Mouse (Mus musculus) forebrain, embryonic 13.5 days (tissue): ENCODE results near the gene Ndufaf8. TPM values are rescaled to one million over a fixed set of nuclear protein-coding genes. Genes with fewer than 3 reads are reported as not detected.
A peak's percentile ranks its signal among the peaks of the same experiment; 100 is the strongest.

Experiments used
- ATAC-seq: fragments of 200-750 bp; cut with Nextera tagmentation; 2 replicates; pipeline ENCODE4 v1.8.0; 2017
- H3K27ac ChIP-seq: fragments of 300-500 bp; sonication (generic); 2 replicates; pipeline ENCODE4 v1.5.1; 2015; ENCODE audit warnings: inconsistent platforms, mild to moderate bottlenecking, moderate library complexity
- H3K27me3 ChIP-seq: fragments of 300-500 bp; sonication (generic); 2 replicates; pipeline ENCODE4 v1.6.1; 2015; ENCODE audit warnings: mild to moderate bottlenecking, inconsistent platforms
- H3K36me3 ChIP-seq: fragments of 300-500 bp; sonication (generic); 2 replicates; pipeline ENCODE4 v1.6.1; 2015; ENCODE audit warnings: mild to moderate bottlenecking, inconsistent platforms; ENCODE audit not compliant: poor library complexity, severe bottlenecking
- H3K4me1 ChIP-seq: fragments of 300-500 bp; sonication (generic); 2 replicates; pipeline ENCODE4 v1.6.1; 2015; ENCODE audit warnings: inconsistent platforms
- H3K4me2 ChIP-seq: fragments of 300-500 bp; sonication (generic); 2 replicates; pipeline ENCODE4 v1.6.1; 2015; ENCODE audit warnings: inconsistent platforms, mild to moderate bottlenecking, moderate library complexity
- H3K4me3 ChIP-seq: fragments of 300-500 bp; sonication (generic); 2 replicates; pipeline ENCODE4 v1.5.1; 2015; ENCODE audit warnings: mild to moderate bottlenecking, inconsistent platforms
- H3K9ac ChIP-seq: fragments of 300-500 bp; sonication (generic); 2 replicates; pipeline ENCODE4 v1.6.1; 2015; ENCODE audit warnings: mild to moderate bottlenecking, inconsistent platforms
- H3K9me3 ChIP-seq: fragments of 300-500 bp; sonication (generic); replicated peaks from 2 replicates; pipeline ENCODE4 v1.6.1; 2016; ENCODE audit warnings: inconsistent platforms
- WGBS: fragments of 180-500 bp; shearing (Covaris S2); methylation state at CpG from one replicate; pipeline ENCODE4 v1.1.7; 2015; 5-methylcytosine and 5-hydroxymethylcytosine counted together
- polyA plus RNA-seq: library from polyadenylated mRNA; unstranded; fragments of >200 nt; fragmentation: Nextera tagmentation; extraction: Ambion mirVana; gene quantifications from 2 replicates; pipeline ENCODE4 v1.2.1, GENCODE M21; 2015

The Ndufaf8 gene
- polyA plus RNA-seq, 1 experiment from 2014 or later = 59.2 TPM

DNA sequence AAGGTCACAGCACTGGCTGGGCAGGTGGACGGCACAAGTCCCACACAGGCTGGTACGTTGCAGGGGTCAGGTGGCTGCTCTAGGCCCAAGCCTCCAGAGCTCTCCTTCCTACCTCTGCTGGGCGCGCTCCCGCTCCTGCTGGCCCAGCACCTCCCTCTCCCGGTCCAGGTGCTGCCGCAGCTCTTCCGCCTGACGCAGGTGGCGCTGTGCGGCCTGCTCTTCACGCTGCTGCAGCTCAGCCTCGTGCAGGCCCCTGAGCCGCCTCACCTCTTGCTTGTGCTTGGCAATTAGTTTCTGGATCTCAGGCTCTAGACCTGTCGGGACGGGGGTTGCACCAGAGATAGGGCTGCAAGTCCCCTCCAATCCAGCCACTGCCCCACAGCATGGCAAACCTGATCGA lies 30.9 kb upstream of the Ndufaf8 start:
- Histone ChIP-seq H3K27me3 (no peaks in the 10 kb centered on the region), H3K36me3 (peaks cover 98% of the 10 kb centered on the region)

GRCm38 (mm10) chr11:120069261-120069660 lies 29.5 kb upstream of the Ndufaf8 start:
- Histone ChIP-seq H3K36me3 (peaks cover 100% of the 10 kb centered on the region), H3K4me3 (no peak overlapping the region)

More for the DNA sequence above, 30.9 kb upstream of the Ndufaf8 start:
- no peak overlapping the region for H3K27ac ChIP-seq
- H3K9me3 ChIP-seq = no peaks in the 10 kb centered on the region
- H3K4me3 ChIP-seq = no peak overlapping the region
- no peak overlapping the region for H3K4me2 ChIP-seq
- H3K4me1 ChIP-seq = no peaks in the 10 kb centered on the region
- H3K9ac ChIP-seq = no peak overlapping the region
- no peak for ATAC-seq
- 44% methylated on average over 17 of the region's 17 CpGs for WGBS

DNA sequence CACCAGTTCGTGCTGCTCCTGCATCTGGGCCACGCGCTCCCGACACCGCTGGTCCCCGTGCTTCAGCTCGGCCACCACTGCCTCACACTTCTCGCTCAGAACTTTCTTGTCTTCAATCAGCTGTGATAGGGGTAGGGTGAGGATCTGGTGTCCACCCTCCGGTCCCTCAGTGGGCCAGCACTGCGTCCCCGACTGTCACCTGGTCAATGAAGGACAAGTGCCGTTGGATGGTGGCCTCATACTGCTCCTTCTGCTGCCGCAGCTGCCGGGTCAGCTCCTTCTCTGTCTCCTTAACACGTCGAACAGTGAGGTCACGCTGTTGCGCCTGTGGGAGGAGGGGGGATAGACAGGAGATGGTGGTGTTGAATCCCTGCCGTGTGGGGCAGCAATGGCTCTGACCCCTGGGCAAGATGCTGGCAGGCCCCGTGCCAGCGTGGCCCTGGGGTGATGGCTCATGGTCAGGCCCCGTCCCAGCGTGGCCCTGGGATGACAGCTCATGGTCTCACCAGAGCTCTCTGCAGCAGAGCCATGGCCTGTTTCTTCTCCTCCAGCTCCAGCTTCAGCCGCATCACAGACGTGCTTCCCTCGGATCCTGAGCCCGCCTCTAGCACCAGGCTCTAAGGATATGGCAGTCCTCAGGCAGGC lies 28.3 kb upstream of the Ndufaf8 start:
- ATAC-seq = no peak
- no peak overlapping the region for H3K4me2 ChIP-seq
- H3K4me3 ChIP-seq = no peak overlapping the region
- no peak overlapping the region for H3K9ac ChIP-seq
- H3K27ac ChIP-seq = no peak overlapping the region
- no peaks in the 10 kb centered on the region for H3K9me3 ChIP-seq
- H3K27me3 ChIP-seq = no peaks in the 10 kb centered on the region
- 0 out of 2 replicates have a peak, but pooled peaks cover 3% of the 10 kb centered on the region for H3K4me1 ChIP-seq
- H3K36me3 ChIP-seq = peaks cover 100% of the 10 kb centered on the region
- 93% methylated on average over 26 of the region's 27 CpGs for WGBS

More at GRCm38 (mm10) chr11:120069261-120069660, 29.5 kb upstream of the Ndufaf8 start:
- Histone ChIP-seq H3K4me2 (no peak overlapping the region), H3K27me3 (no peaks in the 10 kb centered on the region), H3K9me3 (no peaks in the 10 kb centered on the region), H3K4me1 (no peaks in the 10 kb centered on the region), H3K27ac (no peak overlapping the region), H3K9ac (no peak overlapping the region)
- 66% methylated on average over 11 of the region's 11 CpGs for WGBS
- no peak for ATAC-seq

- Histone ChIP-seq H3K4me2 (no peak overlapping the region), H3K9ac (no peak overlapping the region), H3K9me3 (no peaks in the 10 kb centered on the region), H3K36me3 (peaks cover 100% of the 10 kb centered on the region), H3K27ac (no peak overlapping the region), H3K27me3 (no peaks in the 10 kb centered on the region), H3K4me1 (0 out of 2 replicates have a peak, but pooled peaks cover 3% of the 10 kb centered on the region), H3K4me3 (no peak overlapping the region)
- ATAC-seq = no peak
- 64% methylated on average over 12 of the region's 12 CpGs for WGBS
Measured at GRCm38 (mm10) chr11:120071065-120071464, 27.7 kb upstream of the Ndufaf8 start.

DNA sequence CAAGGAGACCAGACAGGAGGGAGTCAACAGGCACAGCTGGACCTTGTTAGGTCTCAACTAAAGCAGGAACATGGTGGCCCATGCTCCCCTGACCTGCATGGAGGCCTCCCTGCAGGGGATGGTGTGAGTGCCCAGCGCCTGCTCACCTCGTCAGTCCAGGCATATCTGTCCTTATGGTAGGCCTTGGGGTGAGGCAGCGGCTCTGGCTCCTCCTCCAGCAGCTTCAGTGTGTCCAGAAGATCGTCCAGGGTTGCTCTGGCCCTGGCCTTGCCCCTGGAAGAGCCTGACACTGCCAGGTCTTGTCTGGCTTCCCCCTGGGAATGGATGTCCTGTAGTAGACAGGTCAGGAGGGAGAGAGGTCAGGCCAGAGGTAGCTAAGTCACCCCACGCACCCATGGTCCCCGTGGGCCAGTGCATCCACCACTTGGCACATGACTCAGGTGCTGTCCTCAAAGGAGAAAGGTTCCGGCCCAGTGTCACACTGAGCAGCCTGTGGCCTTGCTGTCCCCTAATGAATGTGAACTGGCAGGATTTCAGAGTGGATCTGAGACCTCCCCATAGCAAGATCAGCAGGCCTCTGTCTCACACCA lies 26.9 kb upstream of the Ndufaf8 start:
- peaks cover 100% of the 10 kb centered on the region for H3K36me3 ChIP-seq
- no peaks in the 10 kb centered on the region for H3K9me3 ChIP-seq
- H3K27me3 ChIP-seq = no peaks in the 10 kb centered on the region
- no peak overlapping the region for H3K4me3 ChIP-seq
- no peak overlapping the region for H3K9ac ChIP-seq
- H3K27ac ChIP-seq = no peak overlapping the region
- no peak overlapping the region for H3K4me2 ChIP-seq
- WGBS = 91% methylated on average over 7 of the region's 7 CpGs
- no peak for ATAC-seq
- H3K4me1 ChIP-seq = 0 out of 2 replicates have a peak, but pooled peaks cover 3% of the 10 kb centered on the region

DNA sequence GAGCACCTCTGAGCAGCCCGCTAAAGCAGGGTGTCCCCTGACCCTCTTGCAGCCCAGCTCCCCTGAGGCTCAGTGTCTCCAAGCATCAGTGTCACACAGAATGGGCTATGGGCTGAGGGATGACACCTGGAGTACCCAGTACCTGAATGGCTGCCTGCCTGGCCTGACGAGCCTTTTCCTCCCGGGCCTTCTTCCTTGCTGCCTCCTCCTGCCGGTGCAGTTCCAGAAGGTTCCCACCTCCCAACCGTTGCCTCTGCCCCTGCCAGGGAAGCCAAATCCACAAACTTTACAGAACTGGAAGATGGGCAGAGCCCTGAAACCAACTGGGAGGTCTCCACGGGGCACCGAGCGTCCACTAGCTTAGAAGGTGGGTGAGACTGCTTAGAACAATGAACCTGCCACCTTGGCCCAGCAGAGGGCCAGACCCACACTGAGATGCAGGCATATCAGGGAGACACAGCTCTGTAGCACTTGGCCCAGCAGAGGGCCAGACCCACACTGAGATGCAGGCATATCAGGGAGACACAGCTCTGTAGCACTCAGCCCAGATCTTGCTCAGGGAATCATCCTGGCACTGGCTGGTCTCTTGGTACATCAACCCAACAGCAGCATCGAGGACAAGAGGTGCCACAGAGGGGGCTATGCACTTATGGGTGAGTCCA lies 25.6 kb upstream of the Ndufaf8 start:
- Histone ChIP-seq H3K27ac (no peak overlapping the region), H3K4me1 (0 out of 2 replicates have a peak, but pooled peaks cover 3% of the 10 kb centered on the region), H3K4me2 (no peak overlapping the region), H3K36me3 (peaks cover 100% of the 10 kb centered on the region), H3K4me3 (no peak overlapping the region), H3K9me3 (no peaks in the 10 kb centered on the region), H3K27me3 (no peaks in the 10 kb centered on the region), H3K9ac (no peak overlapping the region)
- 89% methylated on average over 9 of the region's 9 CpGs for WGBS
- ATAC-seq = no peak

GRCm38 (mm10) chr11:120076191-120076590 lies 22.5 kb upstream of the Ndufaf8 start:
- ATAC-seq = no peak

GRCm38 (mm10) chr11:120080282-120080681 lies 18.4 kb upstream of the Ndufaf8 start:
- peaks cover 5% of the 10 kb centered on the region for H3K4me1 ChIP-seq
- H3K9me3 ChIP-seq = no peaks in the 10 kb centered on the region
- H3K4me3 ChIP-seq = no peak overlapping the region
- peaks cover 87% of the 10 kb centered on the region for H3K36me3 ChIP-seq
- no peak overlapping the region for H3K9ac ChIP-seq
- H3K4me2 ChIP-seq = no peak overlapping the region
- ATAC-seq = no peak
- no peaks in the 10 kb centered on the region for H3K27me3 ChIP-seq
- no peak overlapping the region for H3K27ac ChIP-seq
- 92% methylated on average over 6 of the region's 6 CpGs for WGBS

More at GRCm38 (mm10) chr11:120076191-120076590, 22.5 kb upstream of the Ndufaf8 start:
- 80% methylated on average over 3 of the region's 3 CpGs for WGBS
- peaks cover 100% of the 10 kb centered on the region for H3K36me3 ChIP-seq
- H3K27me3 ChIP-seq = no peaks in the 10 kb centered on the region
- H3K9ac ChIP-seq = no peak overlapping the region
- H3K27ac ChIP-seq = no peak overlapping the region
- H3K9me3 ChIP-seq = no peaks in the 10 kb centered on the region
- H3K4me1 ChIP-seq = 0 out of 2 replicates have a peak, but pooled peaks cover 3% of the 10 kb centered on the region
- H3K4me3 ChIP-seq = no peak overlapping the region
- H3K4me2 ChIP-seq = no peak overlapping the region

- H3K36me3 ChIP-seq = peaks cover 38% of the 10 kb centered on the region
- H3K4me1 ChIP-seq = peaks cover 14% of the 10 kb centered on the region
- H3K9me3 ChIP-seq = no peaks in the 10 kb centered on the region
- no peaks in the 10 kb centered on the region for H3K27me3 ChIP-seq
- H3K27ac ChIP-seq = peak overlapping the region; percentile 66
- under 1% methylated on average over 21 of the region's 25 CpGs for WGBS
- peak overlapping the region; percentile 65 for H3K4me3 ChIP-seq
- peak; percentile 46 for ATAC-seq
- peak overlapping the region; percentile 91 for H3K9ac ChIP-seq
- peak overlapping the region; percentile 80 for H3K4me2 ChIP-seq
Measured at GRCm38 (mm10) chr11:120085891-120086627, 12.7 kb upstream of the Ndufaf8 start.

DNA sequence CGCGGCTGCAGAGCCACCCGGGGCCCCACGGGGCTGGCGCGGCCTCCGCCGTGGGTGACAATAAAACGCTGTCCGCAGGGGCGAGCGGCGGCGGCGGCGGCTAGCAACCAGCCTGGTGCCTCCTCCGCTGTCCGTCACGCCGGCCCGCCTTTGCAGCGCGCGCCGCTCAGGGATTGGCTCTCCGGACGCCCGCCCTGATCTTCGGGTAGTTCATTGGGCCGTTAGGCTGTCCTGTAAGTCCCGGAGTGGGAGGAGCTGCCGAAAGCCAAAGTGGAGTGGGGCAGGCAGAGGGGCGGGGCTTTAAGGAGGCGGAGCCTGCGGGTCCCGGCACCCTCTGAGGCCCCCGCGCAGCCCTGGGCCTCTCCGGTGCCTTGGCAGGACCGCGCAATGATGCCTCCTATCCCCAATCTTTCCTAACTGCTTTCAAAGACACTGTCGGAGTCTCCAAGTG lies 12.0 kb upstream of the Ndufaf8 start, which contains the start of gene Cep131:
Gene Cep131 (minus strand): TSS at position 126 of the 451 bp plus-strand sequence.
- Histone ChIP-seq H3K4me1 (peaks cover 14% of the 10 kb centered on the region), H3K36me3 (peaks cover 39% of the 10 kb centered on the region), H3K4me2 (peak within 1 kb of the TSS; percentile 80), H3K27me3 (no peaks in the 10 kb centered on the region), H3K9me3 (no peaks in the 10 kb centered on the region), H3K9ac (peak within 1 kb of the TSS; percentile 91), H3K4me3 (peak within 1 kb of the TSS; percentile 65), H3K27ac (peak within 1 kb of the TSS; percentile 66)
- 0% methylated on average over 33 of the region's 42 CpGs for WGBS
- peak; percentile 99 for ATAC-seq

- no peak for ATAC-seq
- Histone ChIP-seq H3K27ac (no peak overlapping the region), H3K36me3 (peaks cover 54% of the 10 kb centered on the region), H3K27me3 (no peaks in the 10 kb centered on the region), H3K4me1 (peaks cover 5% of the 10 kb centered on the region), H3K4me3 (no peak overlapping the region), H3K9ac (no peak overlapping the region), H3K9me3 (no peaks in the 10 kb centered on the region), H3K4me2 (no peak overlapping the region)
- 95% methylated on average over 4 of the region's 4 CpGs for WGBS
Measured at GRCm38 (mm10) chr11:120090661-120091060, 8.1 kb upstream of the Ndufaf8 start.
